Mouse (Mus musculus) lung, adult 2 months (tissue): ENCODE results near the gene Lama1. TPM values are rescaled to one million over a fixed set of nuclear protein-coding genes. Genes with fewer than 3 reads are reported as not detected.
A peak's percentile ranks its signal among the peaks of the same experiment; 100 is the strongest.

ENCODE experiments used
- DNase-seq: peaks from one replicate; pipeline ENCODE4 v3.0.0; 2022
- H3K4me1 ChIP-seq: fragments of 200-500 bp; 2 replicates; pipeline ENCODE4 v1.6.1; 2011; ENCODE audit warnings: low read length; ENCODE audit not compliant: control insufficient read depth, insufficient read depth
- H3K4me3 ChIP-seq: fragments of 200-500 bp; replicated peaks from 2 replicates; pipeline ENCODE3; 2011; ENCODE audit warnings: low read depth, mild to moderate bottlenecking, control low read depth, low read length; ENCODE audit errors: extremely low read depth
- CTCF ChIP-seq: fragments of 200-500 bp; IDR thresholded peaks from 2 replicates; pipeline ENCODE4 v1.5.1; 2011; ENCODE audit warnings: mild to moderate bottlenecking, low read length, control low read depth; ENCODE audit not compliant: insufficient read depth
- POLR2A ChIP-seq: fragments of 200-500 bp; IDR thresholded peaks from 2 replicates; pipeline ENCODE4 v1.6.1; 2011; ENCODE audit warnings: low read depth, mild to moderate bottlenecking, control low read depth, low read length, borderline replicate concordance; ENCODE audit errors: extremely low read depth
- WGBS: fragments of 180-500 bp; shearing (Covaris S2); methylation state at CpG from one replicate; pipeline ENCODE4 v1.1.7; 2018; 5-methylcytosine and 5-hydroxymethylcytosine counted together
- polyA plus RNA-seq: library from polyadenylated mRNA; depleted of rRNA; stranded (reverse); fragments of >200 nt; gene quantifications from 2 replicates; pipeline ENCODE4 v1.2.3, GENCODE M21; 2012

The Lama1 gene
- polyA plus RNA-seq, 1 experiment = 0.17 TPM

GRCm38 (mm10) chr17:67692651-67693050 is 4.4 kb upstream of the Lama1 start:
- Histone ChIP-seq H3K4me1 (peaks cover 2% of the 10 kb centered on the region; the same call in 1 of the 2 replicates), H3K4me3 (no peak overlapping the region)
- TF ChIP-seq POLR2A (no peak), CTCF (no peak)
- WGBS = 37% methylated on average over 2 of the region's 2 CpGs
- no peak for DNase-seq

GRCm38 (mm10) chr17:67693861-67694260 is 3.2 kb upstream of the Lama1 start:
- no peak for TF ChIP-seq POLR2A
- TF ChIP-seq CTCF = no peak
- no peak for DNase-seq
- Histone ChIP-seq H3K4me3 (no peak overlapping the region), H3K4me1 (peaks cover 6% of the 10 kb centered on the region; the same call in 1 of the 2 replicates)
- 52% methylated on average over 3 of the region's 3 CpGs for WGBS

DNA sequence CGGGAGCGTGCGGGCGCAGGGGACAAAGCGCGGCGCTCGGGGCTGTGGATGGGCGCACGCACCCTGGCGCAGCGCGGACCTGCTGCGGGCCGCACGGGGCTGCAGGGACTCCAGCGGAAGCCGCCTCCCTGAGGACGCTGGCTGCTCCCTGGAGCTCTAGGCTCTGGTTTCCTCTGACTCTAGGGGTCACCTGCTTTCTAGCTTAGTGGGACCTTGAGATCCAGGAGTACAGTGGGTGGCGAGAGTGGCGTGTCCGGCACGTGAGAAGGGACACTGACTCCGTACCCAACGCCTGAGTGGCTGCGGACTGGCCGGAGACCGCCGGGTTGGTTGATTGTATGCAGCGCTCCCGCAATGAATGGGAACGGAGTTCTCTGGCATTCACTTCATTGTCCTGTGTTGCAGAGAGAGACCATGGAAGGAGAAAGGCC is 417 bp downstream of the Lama1 start:
- Histone ChIP-seq H3K4me1 (peaks cover 6% of the 10 kb centered on the region; the same call in 1 of the 2 replicates), H3K4me3 (peak overlapping the region; percentile 69)
- TF ChIP-seq POLR2A (no peak), CTCF (no peak)
- WGBS = 1% methylated on average over 32 of the region's 32 CpGs
- DNase-seq = no peak

DNA sequence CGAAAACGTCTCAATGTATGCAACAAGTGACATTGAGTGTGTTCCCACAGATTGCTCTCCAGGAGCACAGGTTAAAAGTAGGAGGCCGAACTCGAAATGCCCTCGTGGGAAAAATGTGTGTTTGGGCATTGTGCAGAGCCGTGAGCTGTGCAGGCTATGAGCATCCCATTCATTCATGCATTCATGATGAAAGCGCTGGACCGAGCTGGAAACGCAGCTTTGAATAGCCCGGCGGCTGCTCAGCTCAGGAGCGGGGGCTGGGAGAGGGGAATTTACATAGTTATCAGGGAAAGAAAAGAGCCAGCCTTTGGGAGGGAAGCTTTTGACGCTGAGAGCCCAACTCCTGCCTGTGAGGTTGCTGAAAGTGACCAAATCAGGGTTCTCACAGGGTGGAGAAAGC is 1.2 kb downstream of the Lama1 start:
- TF ChIP-seq POLR2A = no peak
- TF ChIP-seq CTCF = no peak
- H3K4me1 ChIP-seq = peaks cover 6% of the 10 kb centered on the region; the same call in 1 of the 2 replicates
- H3K4me3 ChIP-seq = no peak overlapping the region
- no peak for DNase-seq
- WGBS = 14% methylated on average over 13 of the region's 13 CpGs

DNA sequence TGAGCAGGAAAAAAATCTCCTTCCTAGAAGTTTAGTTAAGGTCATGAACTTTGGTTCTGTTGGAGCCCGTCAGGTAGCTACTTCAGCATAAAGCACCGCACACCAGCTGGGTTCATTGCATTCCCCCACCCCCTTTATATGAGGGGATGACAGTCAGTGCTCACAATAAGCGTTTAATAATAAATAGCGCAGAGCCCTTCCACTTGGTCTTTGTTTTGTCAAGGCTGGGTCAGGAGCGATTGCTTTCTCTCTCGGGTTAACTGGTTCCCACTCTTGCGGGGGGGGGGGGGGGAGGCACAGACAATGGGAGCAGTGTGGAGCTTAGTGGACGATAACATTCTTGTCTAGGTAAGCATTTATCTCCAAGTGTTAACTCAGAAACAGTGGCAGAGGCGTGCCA is 4.7 kb downstream of the Lama1 start:
- no peak for DNase-seq
- no peak for TF ChIP-seq POLR2A
- TF ChIP-seq CTCF = no peak
- 44% methylated on average over 9 of the region's 9 CpGs for WGBS
- Histone ChIP-seq H3K4me3 (no peak overlapping the region), H3K4me1 (peaks cover 6% of the 10 kb centered on the region; the same call in 1 of the 2 replicates)

DNA sequence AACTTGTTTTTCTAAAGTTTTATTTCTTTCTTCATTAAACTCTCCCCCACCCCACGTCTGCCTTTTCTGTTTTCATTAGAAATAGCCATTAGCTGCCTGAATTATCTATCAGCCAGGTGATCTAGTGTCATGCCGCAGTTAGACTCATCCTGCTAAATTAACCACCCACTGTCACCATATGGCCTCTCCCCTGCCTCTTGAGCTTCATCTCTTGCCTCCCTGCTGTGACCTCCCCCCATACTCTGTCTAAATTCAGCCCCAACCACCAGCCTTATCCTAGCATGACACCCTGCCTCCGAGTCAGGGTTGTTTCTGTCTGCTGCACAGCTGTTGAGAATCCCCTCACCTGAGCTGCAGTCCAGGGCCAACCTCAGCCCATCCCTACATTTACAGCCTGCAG is 5.9 kb downstream of the Lama1 start:
- DNase-seq = no peak
- TF ChIP-seq CTCF = no peak
- TF ChIP-seq POLR2A = no peak
- 80% methylated on average over 3 of the region's 3 CpGs for WGBS
- Histone ChIP-seq H3K4me1 (peaks cover 3% of the 10 kb centered on the region; the same call in 1 of the 2 replicates), H3K4me3 (no peak overlapping the region)

- TF ChIP-seq POLR2A (no peak), CTCF (no peak)
- Histone ChIP-seq H3K4me1 (no peaks in the 10 kb centered on the region), H3K4me3 (no peak overlapping the region)
- WGBS = 76% methylated on average over 10 of the region's 10 CpGs
- no peak for DNase-seq
Measured at GRCm38 (mm10) chr17:67705035-67705769, 8.1 kb downstream of the Lama1 start.

GRCm38 (mm10) chr17:67706372-67706771 is 9.3 kb downstream of the Lama1 start:
- H3K4me1 ChIP-seq = no peaks in the 10 kb centered on the region
- TF ChIP-seq CTCF = no peak
- TF ChIP-seq POLR2A = no peak
- no peak overlapping the region for H3K4me3 ChIP-seq
- WGBS = 83% methylated on average over 5 of the region's 5 CpGs
- DNase-seq = no peak

DNA sequence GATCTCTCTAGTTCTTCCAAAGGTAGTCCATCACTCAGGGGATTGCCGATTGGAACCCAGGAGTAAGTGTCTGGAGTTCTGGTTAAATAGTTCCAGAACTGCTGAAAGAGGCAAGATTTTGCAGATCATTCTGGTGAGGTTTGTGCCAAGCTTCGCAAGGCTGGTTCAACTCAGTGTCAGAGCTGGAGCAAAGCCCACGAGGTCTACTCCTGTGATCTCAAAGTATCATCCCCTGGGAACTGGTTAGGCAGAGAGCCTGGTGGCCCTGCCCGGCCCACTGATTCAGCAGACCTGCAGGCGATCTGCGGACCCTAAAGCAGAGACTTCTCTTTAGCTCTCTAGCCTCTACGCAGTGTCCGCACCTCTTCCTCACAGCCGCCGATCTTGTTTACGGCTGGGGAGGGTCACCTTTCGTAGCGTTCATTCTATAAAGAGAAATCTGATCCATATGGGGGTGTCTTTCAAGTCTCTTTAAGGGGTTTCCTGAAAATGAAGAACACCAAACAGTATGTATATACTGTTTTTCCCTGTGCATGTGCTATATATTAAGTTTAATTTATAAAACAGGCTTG is 10.8 kb downstream of the Lama1 start:
- Histone ChIP-seq H3K4me1 (no peaks in the 10 kb centered on the region), H3K4me3 (no peak overlapping the region)
- no peak for DNase-seq
- TF ChIP-seq CTCF = no peak
- TF ChIP-seq POLR2A = no peak
- 72% methylated on average over 13 of the region's 13 CpGs for WGBS

- WGBS = 69% methylated on average over 6 of the region's 6 CpGs
- DNase-seq = no peak
- TF ChIP-seq CTCF = no peak
- TF ChIP-seq POLR2A = no peak
- Histone ChIP-seq H3K4me1 (no peaks in the 10 kb centered on the region), H3K4me3 (no peak overlapping the region)
Measured at GRCm38 (mm10) chr17:67710377-67710781, 13.3 kb downstream of the Lama1 start.
